Mouse (Mus musculus) kidney, postnatal 14 days (tissue): Measurements from ENCODE around the gene Gapt.

Experiments
- DNase-seq: peaks from one replicate; pipeline ENCODE4 v3.0.0; 2022; ENCODE audit warnings: mixed read lengths

The Gapt gene

DNA sequence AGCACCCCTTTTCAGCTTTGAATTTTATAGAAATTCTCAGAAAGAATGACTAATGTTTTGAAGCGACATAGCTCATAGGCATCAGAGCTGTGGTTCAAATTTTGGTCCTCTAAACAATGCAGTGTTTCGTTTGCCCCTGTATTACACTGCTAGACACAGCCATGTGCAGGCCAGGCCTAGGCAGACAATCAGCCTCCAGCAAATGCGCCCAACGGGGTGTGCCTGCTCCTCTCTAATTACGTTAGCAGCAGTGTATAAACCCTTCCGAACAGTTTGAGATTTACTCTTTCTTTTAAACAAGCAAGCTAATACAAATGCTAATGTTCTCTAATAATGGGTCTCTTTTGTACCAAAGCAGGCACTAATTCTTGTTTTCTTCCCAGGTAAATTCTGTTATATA, 14.4 kb downstream of the Gapt start:
- DNase-seq, result no peak

- no peak for DNase-seq
Observed at GRCm38 (mm10) chr13:110332958-110333597, 23.9 kb downstream of the Gapt start.

GRCm38 (mm10) chr13:110318746-110319145, 38.3 kb downstream of the Gapt start:
- DNase-seq, result peak; percentile 3

DNA sequence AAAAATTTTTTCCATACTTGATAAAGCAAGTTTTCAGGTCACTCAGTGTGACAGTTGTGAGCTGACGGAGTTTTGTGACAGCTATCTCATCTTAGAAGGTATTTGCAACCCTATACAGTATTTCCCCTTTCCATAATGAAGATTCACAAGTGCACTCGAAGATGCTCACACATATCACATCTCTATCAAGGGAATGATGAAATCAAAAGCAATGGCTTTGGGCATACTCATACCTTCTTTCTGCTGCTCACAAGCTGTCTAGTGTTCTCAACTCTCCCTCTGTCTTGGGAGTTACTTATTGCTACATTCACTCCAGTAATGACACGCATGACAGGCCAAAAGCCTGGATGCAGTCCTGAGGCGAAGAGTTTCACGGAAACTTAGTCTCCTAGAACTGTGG, 49.8 kb downstream of the Gapt start:
- DNase-seq, result no peak
